Mouse (Mus musculus) Muller cell, postnatal 12 days (primary cell): Measurements from ENCODE around the gene Arhgap1.

Experiments
- DNase-seq: peaks from one replicate; pipeline ENCODE4 v3.0.0-alpha.2; 2015; ENCODE audit errors: inconsistent ontology term

Gene Arhgap1

GRCm38 (mm10) chr2:91695436-91696224 is 46.0 kb downstream of the Arhgap1 start:
- DNase-seq: no peak

GRCm38 (mm10) chr2:91696225-91696590 is 46.5 kb downstream of the Arhgap1 start:
- DNase-seq: no peak

- DNase-seq: no peak
Observed at GRCm38 (mm10) chr2:91699225-91699624, 49.6 kb downstream of the Arhgap1 start.

GRCm38 (mm10) chr2:91701366-91701765 is 51.7 kb downstream of the Arhgap1 start:
- DNase-seq: no peak

GRCm38 (mm10) chr2:91705736-91706135 is 56.1 kb downstream of the Arhgap1 start:
- DNase-seq: no peak

GRCm38 (mm10) chr2:91706456-91706855 is 56.8 kb downstream of the Arhgap1 start:
- DNase-seq: no peak

GRCm38 (mm10) chr2:91708361-91708760 is 58.7 kb downstream of the Arhgap1 start:
- DNase-seq: no peak

- DNase-seq: peak; percentile 97
Observed at GRCm38 (mm10) chr2:91710272-91711234, 60.9 kb downstream of the Arhgap1 start, which contains the start of the genes Atg13 and Harbi1. Gene Atg13, minus strand, starts transcription at chr2:91710576. Gene Harbi1, plus strand, starts transcription at chr2:91710852.

- peak; percentile 12 for DNase-seq
Observed at GRCm38 (mm10) chr2:91711256-91711925, 61.7 kb downstream of the Arhgap1 start.

- no peak for DNase-seq
Observed at GRCm38 (mm10) chr2:91714921-91715320, 65.3 kb downstream of the Arhgap1 start.

- no peak for DNase-seq
Observed at GRCm38 (mm10) chr2:91718276-91718675, 68.6 kb downstream of the Arhgap1 start.
